Mouse (Mus musculus) cerebellum, postnatal 4 days (tissue): ENCODE data around the gene Rin3.

ENCODE experiments used
- DNase-seq, 2 experiments: peaks; one replicate each; pipeline ENCODE4 v3.0.0; 2022; ENCODE audit warnings: low spot score in 2 of 2, mixed read lengths in 1 of 2

The Rin3 gene

GRCm38 (mm10) chr12:102280867-102281503 lies 1.9 kb upstream of the Rin3 start:
- no peak for DNase-seq

- no peak for DNase-seq
These were observed 722 bp upstream of the Rin3 start for GRCm38 (mm10) chr12:102282126-102282525.

GRCm38 (mm10) chr12:102283483-102284266 lies 827 bp downstream of the Rin3 start:
- peak in 1 of 2 experiments; percentile 65 for DNase-seq

GRCm38 (mm10) chr12:102284267-102284610 lies 1.4 kb downstream of the Rin3 start:
- DNase-seq, result no peak

GRCm38 (mm10) chr12:102284618-102285159 lies 1.8 kb downstream of the Rin3 start:
- no peak for DNase-seq

- DNase-seq, result no peak
These were observed 2.5 kb downstream of the Rin3 start for GRCm38 (mm10) chr12:102285318-102285717.

GRCm38 (mm10) chr12:102285779-102286178 lies 2.9 kb downstream of the Rin3 start:
- no peak for DNase-seq

- peak in 1 of 2 experiments; percentile 45 for DNase-seq
These were observed 4.0 kb downstream of the Rin3 start for GRCm38 (mm10) chr12:102286681-102287414.

- DNase-seq, result no peak
These were observed 5.2 kb downstream of the Rin3 start for GRCm38 (mm10) chr12:102287904-102288602.

GRCm38 (mm10) chr12:102288846-102289245 lies 6.0 kb downstream of the Rin3 start:
- DNase-seq, result no peak

- no peak for DNase-seq
These were observed 6.7 kb downstream of the Rin3 start for GRCm38 (mm10) chr12:102289568-102289967.

GRCm38 (mm10) chr12:102290662-102291061 lies 7.8 kb downstream of the Rin3 start:
- DNase-seq, result no peak

- no peak for DNase-seq
These were observed 8.8 kb downstream of the Rin3 start for GRCm38 (mm10) chr12:102291686-102292085.

GRCm38 (mm10) chr12:102292501-102293215 lies 9.8 kb downstream of the Rin3 start:
- DNase-seq, result no peak

- no peak for DNase-seq
These were observed 11.8 kb downstream of the Rin3 start for GRCm38 (mm10) chr12:102294634-102295033.

GRCm38 (mm10) chr12:102295230-102295629 lies 12.4 kb downstream of the Rin3 start:
- DNase-seq, result no peak

- DNase-seq, result no peak
These were observed 12.8 kb downstream of the Rin3 start for GRCm38 (mm10) chr12:102295662-102296061.

- no peak for DNase-seq
These were observed 13.5 kb downstream of the Rin3 start for GRCm38 (mm10) chr12:102296361-102296760.

GRCm38 (mm10) chr12:102296967-102297366 lies 14.1 kb downstream of the Rin3 start:
- DNase-seq, result no peak

- DNase-seq, result no peak
These were observed 16.4 kb downstream of the Rin3 start for GRCm38 (mm10) chr12:102299209-102299608.

GRCm38 (mm10) chr12:102301585-102301984 lies 18.7 kb downstream of the Rin3 start:
- DNase-seq, result no peak
